Mouse (Mus musculus) hindbrain, embryonic 15.5 days (tissue): ENCODE measurements around the gene Axl. TPM values are rescaled to one million over a fixed set of nuclear protein-coding genes. Genes with fewer than 3 reads are reported as not detected.

ENCODE experiments used
- ATAC-seq: fragments of 200-750 bp; cut with Nextera tagmentation; 2 replicates; pipeline ENCODE4 v1.8.0; 2017; ENCODE audit warnings: low read depth, moderate number of reproducible peaks, moderate TSS enrichment; ENCODE audit not compliant: low FRiP score
- H3K27ac ChIP-seq: fragments of 300-500 bp; sonication (generic); replicated peaks from 2 replicates; pipeline ENCODE4 v1.5.1; 2015; ENCODE audit warnings: mild to moderate bottlenecking, inconsistent platforms
- H3K27me3 ChIP-seq: fragments of 300-500 bp; sonication (generic); 2 replicates; pipeline ENCODE4 v1.6.1; 2015; ENCODE audit warnings: control low read depth, inconsistent platforms
- H3K36me3 ChIP-seq: fragments of 300-500 bp; sonication (generic); 2 replicates; pipeline ENCODE4 v1.6.1; 2015; ENCODE audit warnings: control low read depth, inconsistent platforms
- H3K4me1 ChIP-seq: fragments of 300-500 bp; sonication (generic); replicated peaks from 2 replicates; pipeline ENCODE4 v1.6.1; 2015; ENCODE audit warnings: control low read depth, inconsistent platforms
- H3K4me2 ChIP-seq: fragments of 300-500 bp; sonication (generic); 2 replicates; pipeline ENCODE4 v1.6.1; 2015; ENCODE audit warnings: moderate library complexity, mild to moderate bottlenecking, inconsistent platforms
- H3K4me3 ChIP-seq: fragments of 300-500 bp; sonication (generic); 2 replicates; pipeline ENCODE4 v1.5.1; 2015; ENCODE audit warnings: mild to moderate bottlenecking, inconsistent platforms
- H3K9ac ChIP-seq: fragments of 300-500 bp; sonication (generic); 2 replicates; pipeline ENCODE4 v1.6.1; 2015; ENCODE audit warnings: inconsistent platforms
- H3K9me3 ChIP-seq: fragments of 300-500 bp; sonication (generic); 2 replicates; pipeline ENCODE4 v1.6.1; 2016; ENCODE audit warnings: control low read depth, inconsistent platforms
- WGBS: fragments of 180-500 bp; shearing (Covaris S2); methylation state at CpG from one replicate; pipeline ENCODE4 v1.1.7; 2015; 5-methylcytosine and 5-hydroxymethylcytosine counted together
- microRNA-seq: library from miRNA; unstranded; fragments of <30 nt; microRNA quantifications from one replicate; pipeline ENCODE4, GENCODE M21; 2016
- polyA plus RNA-seq: library from polyadenylated mRNA; unstranded; fragments of >200 nt; fragmentation: Nextera tagmentation; extraction: Ambion mirVana; gene quantifications from 2 replicates; pipeline ENCODE4 v1.2.1, GENCODE M21; 2015

Axl gene
- polyA plus RNA-seq, 1 experiment from 2014 or later = 23.1 TPM

DNA sequence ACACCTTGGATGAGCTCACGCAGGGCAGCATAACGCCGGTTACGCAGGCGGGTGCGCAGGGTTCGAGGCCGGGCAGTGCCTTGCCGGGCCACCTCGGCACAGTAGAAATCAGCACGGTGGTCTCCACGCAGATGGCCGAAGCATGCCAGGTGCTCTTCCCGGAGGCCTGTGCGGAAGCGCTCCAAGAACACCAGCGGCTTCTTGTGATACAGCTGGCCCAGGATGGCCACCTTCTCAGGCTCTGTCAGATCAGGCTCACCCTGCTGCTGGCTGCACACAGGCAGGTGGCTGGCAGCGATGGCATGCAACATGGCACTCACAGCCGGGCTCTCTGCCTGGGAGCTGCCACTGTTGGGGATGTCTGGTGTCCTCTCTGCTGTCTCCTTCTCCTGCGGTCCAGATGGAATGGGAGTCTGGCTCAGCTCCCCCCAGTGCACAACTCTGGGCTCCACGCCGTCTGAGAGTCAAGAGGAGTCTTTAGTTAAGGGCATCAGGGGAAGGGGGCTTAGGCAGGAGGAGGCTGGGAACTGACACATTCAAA, 72.7 kb downstream of the Axl start:
- H3K4me2 ChIP-seq = no peak overlapping the region
- WGBS = 96% methylated on average over 22 of the region's 22 CpGs
- H3K27me3 ChIP-seq = no peaks in the 10 kb centered on the region
- peaks cover 39% of the 10 kb centered on the region for H3K36me3 ChIP-seq
- H3K9me3 ChIP-seq = no peaks in the 10 kb centered on the region
- H3K9ac ChIP-seq = no peak overlapping the region
- H3K4me3 ChIP-seq = no peak overlapping the region
- H3K4me1 ChIP-seq = peaks cover 25% of the 10 kb centered on the region
- H3K27ac ChIP-seq = no peak overlapping the region
- ATAC-seq = no peak

DNA sequence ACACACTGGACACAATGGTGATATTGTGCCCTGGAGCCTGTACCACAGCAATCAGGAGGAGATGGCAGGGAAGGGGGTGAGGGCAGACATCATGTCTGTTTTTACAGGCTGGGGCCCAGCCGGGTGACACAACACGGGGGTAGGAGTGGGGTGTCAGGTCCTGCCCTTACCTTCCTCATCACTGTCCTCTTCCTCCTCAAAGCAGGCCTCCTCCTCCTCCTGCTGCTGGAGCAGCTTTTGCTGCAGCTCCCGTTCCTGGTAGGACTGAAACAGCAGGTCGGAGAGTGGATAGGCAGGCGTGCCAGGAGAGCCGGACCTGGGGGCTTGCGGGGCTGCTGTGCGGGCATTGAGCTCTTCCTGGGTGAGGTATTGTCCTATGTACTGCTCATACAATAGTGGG, 73.9 kb downstream of the Axl start:
- H3K36me3 ChIP-seq = peaks cover 34% of the 10 kb centered on the region
- peaks cover 36% of the 10 kb centered on the region for H3K4me1 ChIP-seq
- H3K27ac ChIP-seq = no peak overlapping the region
- H3K4me2 ChIP-seq = no peak overlapping the region
- no peaks in the 10 kb centered on the region for H3K9me3 ChIP-seq
- H3K9ac ChIP-seq = no peak overlapping the region
- 95% methylated on average over 8 of the region's 8 CpGs for WGBS
- no peak overlapping the region for H3K4me3 ChIP-seq
- ATAC-seq = no peak
- no peaks in the 10 kb centered on the region for H3K27me3 ChIP-seq

DNA sequence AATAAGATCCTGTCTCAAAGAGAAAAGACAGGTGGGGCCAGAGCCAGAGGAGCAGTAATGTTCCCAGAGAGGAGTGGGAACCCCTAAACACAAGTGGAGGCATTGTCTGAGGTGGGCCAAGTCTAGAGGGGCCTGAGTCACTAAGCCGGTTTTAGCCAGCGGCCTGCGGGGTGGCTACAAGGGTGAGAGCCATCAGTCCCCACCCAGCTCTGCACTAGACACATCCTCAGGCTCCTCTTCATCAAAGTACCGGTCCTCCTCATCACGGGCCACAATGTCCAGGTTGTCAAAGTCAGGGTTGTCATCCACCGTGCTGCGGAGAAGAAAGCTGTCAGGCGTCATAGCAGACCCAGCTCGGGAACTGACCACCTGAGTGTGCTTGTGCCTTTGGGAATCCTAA, 75.7 kb downstream of the Axl start:
- no peak overlapping the region for H3K9ac ChIP-seq
- H3K4me2 ChIP-seq = no peak overlapping the region
- 88% methylated on average over 9 of the region's 9 CpGs for WGBS
- no peak for ATAC-seq
- H3K4me3 ChIP-seq = no peak overlapping the region
- peaks cover 34% of the 10 kb centered on the region for H3K36me3 ChIP-seq
- H3K9me3 ChIP-seq = no peaks in the 10 kb centered on the region
- no peak overlapping the region for H3K27ac ChIP-seq
- no peaks in the 10 kb centered on the region for H3K27me3 ChIP-seq
- H3K4me1 ChIP-seq = peaks cover 25% of the 10 kb centered on the region

DNA sequence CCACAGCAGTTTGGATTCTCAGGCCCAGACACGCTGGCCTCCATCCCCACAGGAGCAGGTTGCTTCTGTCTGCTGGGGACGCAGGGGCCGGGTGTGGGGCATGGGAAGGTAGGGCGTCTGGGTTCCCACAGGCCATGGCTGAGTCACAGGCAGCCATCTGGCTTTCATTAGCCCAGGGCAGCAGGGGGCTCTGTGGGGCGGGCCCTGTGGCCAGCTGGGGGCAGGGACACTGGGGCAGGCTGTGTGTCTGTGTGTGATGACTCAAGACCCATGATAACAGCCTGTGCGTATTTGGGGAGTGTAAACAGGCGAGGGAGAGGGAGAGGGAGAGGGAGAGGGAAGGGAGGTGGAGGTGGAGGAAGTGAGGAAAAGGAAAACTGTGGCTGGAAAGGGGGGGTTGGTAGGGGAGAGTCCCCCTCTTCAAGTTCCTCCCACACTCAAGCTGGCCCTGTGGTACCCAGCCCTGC, 76.7 kb downstream of the Axl start:
- peaks cover 34% of the 10 kb centered on the region for H3K36me3 ChIP-seq
- ATAC-seq = 0 out of 2 replicates have a peak, but pooled peaks have one; percentile 8
- peaks cover 17% of the 10 kb centered on the region for H3K4me1 ChIP-seq
- no peak overlapping the region for H3K4me3 ChIP-seq
- H3K9ac ChIP-seq = no peak overlapping the region
- 18% methylated on average over 7 of the region's 7 CpGs for WGBS
- no peaks in the 10 kb centered on the region for H3K9me3 ChIP-seq
- H3K4me2 ChIP-seq = no peak overlapping the region
- H3K27ac ChIP-seq = no peak overlapping the region
- no peaks in the 10 kb centered on the region for H3K27me3 ChIP-seq

DNA sequence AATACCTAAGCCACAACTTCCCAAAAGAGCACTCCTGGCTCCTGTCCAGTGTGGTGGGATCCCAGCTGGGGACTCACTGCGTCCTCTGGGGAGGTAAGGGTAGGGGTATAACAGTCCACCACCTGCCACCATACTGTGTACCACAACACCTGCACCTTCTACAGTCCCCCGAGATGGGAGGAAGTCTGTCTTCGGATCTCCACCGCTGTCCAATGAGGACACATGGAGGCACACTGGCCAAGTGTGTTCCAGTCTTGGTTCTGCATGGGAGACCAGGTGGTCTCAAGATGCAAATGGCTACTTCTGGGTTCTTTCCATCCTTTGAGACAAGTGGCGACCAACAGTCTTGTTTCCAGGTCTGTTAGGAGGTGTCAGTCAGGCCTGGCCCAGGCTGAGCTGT, 77.3 kb downstream of the Axl start:
- Histone ChIP-seq H3K4me3 (no peak overlapping the region), H3K4me2 (no peak overlapping the region), H3K27ac (no peak overlapping the region), H3K4me1 (peaks cover 17% of the 10 kb centered on the region), H3K9ac (no peak overlapping the region), H3K27me3 (no peaks in the 10 kb centered on the region), H3K36me3 (peaks cover 32% of the 10 kb centered on the region), H3K9me3 (no peaks in the 10 kb centered on the region)
- WGBS = 65% methylated on average over 5 of the region's 5 CpGs
- no peak for ATAC-seq

DNA sequence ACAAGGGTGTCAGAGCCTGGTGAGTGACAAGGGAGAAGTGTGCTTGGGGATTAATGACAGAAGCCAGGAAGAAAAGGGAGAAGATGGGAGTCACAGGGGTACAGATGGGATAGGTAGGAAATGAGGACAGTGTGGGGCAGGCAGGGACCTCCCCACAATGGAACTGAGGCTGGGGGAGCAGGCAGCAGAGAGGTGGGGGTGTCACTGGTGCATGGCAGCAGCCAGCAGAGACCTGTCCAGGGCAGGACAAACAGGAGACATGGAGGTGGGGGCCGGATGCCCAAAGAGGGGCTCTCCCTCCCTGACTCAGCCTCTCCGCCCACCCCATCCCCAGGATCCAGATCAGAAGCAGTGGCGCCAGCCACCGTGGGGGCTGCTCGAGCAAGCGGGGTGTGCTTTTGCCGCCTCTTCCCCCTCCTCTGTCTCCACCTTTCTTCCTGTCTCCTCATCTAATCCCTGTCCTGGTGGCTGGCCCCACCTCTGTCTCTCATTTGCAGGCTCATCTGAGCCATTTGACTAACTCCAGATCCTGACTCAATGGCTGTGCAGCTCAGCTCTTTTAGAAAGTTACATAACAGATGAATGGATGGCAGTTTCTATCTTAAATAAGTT, 77.9 kb downstream of the Axl start:
- 18% methylated on average over 7 of the region's 7 CpGs for WGBS
- ATAC-seq = 0 out of 2 replicates have a peak, but pooled peaks have one; percentile 16
- H3K27ac ChIP-seq = no peak overlapping the region
- no peak overlapping the region for H3K4me3 ChIP-seq
- H3K9ac ChIP-seq = 0 out of 2 replicates have a peak overlapping the region, but pooled peaks have one; percentile 17
- peaks cover 27% of the 10 kb centered on the region for H3K36me3 ChIP-seq
- H3K4me2 ChIP-seq = peak overlapping the region; percentile 8; the same call in 1 of the 2 replicates
- no peaks in the 10 kb centered on the region for H3K27me3 ChIP-seq
- peaks cover 17% of the 10 kb centered on the region for H3K4me1 ChIP-seq
- no peaks in the 10 kb centered on the region for H3K9me3 ChIP-seq

DNA sequence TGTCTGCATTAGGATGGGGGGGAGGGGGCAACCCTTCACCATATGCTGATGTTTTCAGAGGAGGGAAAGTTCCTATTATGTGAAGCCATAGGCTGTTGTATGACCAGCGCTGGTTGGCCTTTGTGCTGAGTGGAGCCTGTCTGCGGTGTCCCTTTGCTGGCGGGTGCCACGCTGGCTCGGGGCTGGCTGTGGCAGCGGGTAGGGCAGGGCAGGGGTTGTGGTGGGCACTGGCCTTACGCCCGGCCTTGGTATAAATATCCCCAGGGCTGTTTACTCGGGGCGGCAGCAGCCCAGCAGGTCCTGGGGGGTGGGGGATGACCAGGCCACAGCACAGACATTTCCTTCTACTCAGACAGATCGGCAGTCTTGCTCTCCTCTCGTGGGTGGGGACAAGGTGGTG, 78.5 kb downstream of the Axl start:
- Histone ChIP-seq H3K27ac (no peak overlapping the region), H3K4me2 (peak overlapping the region; percentile 8; the same call in 1 of the 2 replicates), H3K4me3 (no peak overlapping the region), H3K36me3 (peaks cover 20% of the 10 kb centered on the region), H3K9me3 (no peaks in the 10 kb centered on the region), H3K4me1 (peaks cover 19% of the 10 kb centered on the region), H3K27me3 (no peaks in the 10 kb centered on the region), H3K9ac (no peak overlapping the region)
- no peak for ATAC-seq
- WGBS = 20% methylated on average over 12 of the region's 12 CpGs

DNA sequence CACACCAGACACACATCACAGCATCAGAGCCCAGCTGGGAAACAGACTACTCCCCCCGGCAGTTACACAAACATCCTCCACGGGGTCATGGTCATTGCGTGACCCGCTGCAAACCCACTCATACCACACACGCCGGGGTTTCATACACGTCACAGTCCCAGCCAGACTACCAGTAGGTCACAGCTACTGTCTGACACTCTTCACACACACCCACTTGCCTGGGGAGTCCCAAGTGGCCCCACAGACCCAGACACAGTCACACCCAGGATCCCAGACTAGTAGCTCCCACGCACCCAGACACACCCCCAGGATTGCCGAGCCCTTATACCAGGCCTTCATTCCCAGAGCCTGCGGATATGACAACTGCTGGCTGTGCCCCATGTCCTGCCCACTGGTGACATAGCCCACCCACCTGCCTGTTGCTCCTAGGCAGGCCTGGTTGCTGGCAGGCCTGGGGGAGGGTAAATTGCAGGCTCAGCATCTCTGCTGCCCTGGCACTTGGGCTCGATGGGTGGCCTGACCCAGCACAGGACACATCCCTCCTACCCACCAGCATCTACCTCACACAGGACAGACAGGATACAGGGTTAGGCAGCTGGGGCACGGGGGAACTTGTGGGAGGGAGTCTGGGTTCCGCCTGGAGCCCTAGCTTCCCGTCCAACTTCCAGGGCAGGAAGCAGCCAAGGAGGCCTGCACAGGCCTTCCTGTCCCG, 80.8 kb downstream of the Axl start:
- Histone ChIP-seq H3K9me3 (no peaks in the 10 kb centered on the region), H3K4me2 (no peak overlapping the region), H3K27me3 (no peaks in the 10 kb centered on the region), H3K36me3 (peaks cover 1% of the 10 kb centered on the region; the same call in 1 of the 2 replicates), H3K9ac (no peak overlapping the region), H3K27ac (0 out of 2 replicates have a peak overlapping the region, but pooled peaks have one; percentile 6), H3K4me3 (no peak overlapping the region), H3K4me1 (peaks cover 32% of the 10 kb centered on the region)
- WGBS = 70% methylated on average over 15 of the region's 15 CpGs
- no peak for ATAC-seq

Small RNAs within 50 kb of the gene (microRNA-seq; reads per million reads assigned to microRNA genes)
- not detected for gene Gm24865

Other genes with a start within 250 kb of the Axl start
- 0.08 and 0.12 TPM in 2 replicates for gene Ceacam2, start 248.8 kb downstream of the Axl start, polyA plus RNA-seq
- 0.18 TPM in 1 of 2 replicates, not detected in the other for gene Erich4, start 172.8 kb downstream of the Axl start, polyA plus RNA-seq
- gene Dmac2, start 169.3 kb downstream of the Axl start, polyA plus RNA-seq = 46.5 and 48.5 TPM in 2 replicates
- 0.89 and 1.5 TPM in 2 replicates for gene B3gnt8, start 162.1 kb downstream of the Axl start, polyA plus RNA-seq
- gene Bckdha, start 129.7 kb downstream of the Axl start, polyA plus RNA-seq = 43.6 and 44.9 TPM in 2 replicates
- 39.3 and 41.8 TPM in 2 replicates for gene Exosc5, start 129.5 kb downstream of the Axl start, polyA plus RNA-seq
- gene Tmem91, start 113.5 kb downstream of the Axl start, polyA plus RNA-seq = 65.6 and 72.7 TPM in 2 replicates
- 41.1 and 42.8 TPM in 2 replicates for gene B9d2, start 107.9 kb downstream of the Axl start, polyA plus RNA-seq
- 0.84 and 0.87 TPM in 2 replicates for gene Tgfb1, start 101.7 kb downstream of the Axl start, polyA plus RNA-seq
- gene Ccdc97, start 69.6 kb downstream of the Axl start, polyA plus RNA-seq = 30.9 and 40.9 TPM in 2 replicates
- 42.2 and 43.7 TPM in 2 replicates for gene Hnrnpul1, start 33.9 kb downstream of the Axl start, polyA plus RNA-seq
- 3.2 and 3.3 TPM in 2 replicates for gene Cyp2s1, start 28.2 kb upstream of the Axl start, polyA plus RNA-seq
- not detected in 2 replicates for gene Cyp2b10, start 108.9 kb upstream of the Axl start, polyA plus RNA-seq